Mouse (Mus musculus) lung, postnatal 0 days (tissue): ENCODE results near the gene Gm20388. TPM values are rescaled to one million over a fixed set of nuclear protein-coding genes. Genes with fewer than 3 reads are reported as not detected.

ENCODE experiments used
- ATAC-seq: fragments of 200-750 bp; cut with Nextera tagmentation; 2 replicates; pipeline ENCODE4 v1.8.0; 2017; ENCODE audit warnings: moderate library complexity
- DNase-seq: peaks from one replicate; pipeline ENCODE4 v3.0.0-alpha.2; 2016; ENCODE audit warnings: low spot score
- H3K27ac ChIP-seq: fragments of 300-500 bp; sonication (generic); 2 replicates; pipeline ENCODE4 v1.5.1; 2014; ENCODE audit warnings: antibody characterized with exemption, mild to moderate bottlenecking, low read length, mixed read lengths
- H3K27me3 ChIP-seq: fragments of 300-500 bp; sonication (generic); replicated peaks from 2 replicates; pipeline ENCODE4 v1.6.1; 2014; ENCODE audit warnings: low read length, mixed read lengths; ENCODE audit not compliant: insufficient read depth
- H3K36me3 ChIP-seq: fragments of 300-500 bp; sonication (generic); 2 replicates; pipeline ENCODE4 v1.6.1; 2014; ENCODE audit warnings: low read length, mixed read lengths; ENCODE audit not compliant: insufficient read depth
- H3K4me1 ChIP-seq: fragments of 300-500 bp; sonication (generic); 2 replicates; pipeline ENCODE4 v1.6.1; 2014; ENCODE audit warnings: antibody characterized with exemption, low read depth, low read length, mixed read lengths; ENCODE audit not compliant: insufficient read depth
- H3K4me2 ChIP-seq: fragments of 300-500 bp; sonication (generic); replicated peaks from 2 replicates; pipeline ENCODE4 v1.6.1; 2014; ENCODE audit warnings: low read depth, mild to moderate bottlenecking, low read length, moderate library complexity, mixed read lengths
- H3K4me3 ChIP-seq: fragments of 300-500 bp; sonication (generic); 2 replicates; pipeline ENCODE4 v1.5.1; 2014; ENCODE audit warnings: low read depth, low read length
- H3K9ac ChIP-seq: fragments of 300-500 bp; sonication (generic); replicated peaks from 2 replicates; pipeline ENCODE4 v1.6.1; 2014; ENCODE audit warnings: low read depth, mild to moderate bottlenecking
- H3K9me3 ChIP-seq: fragments of 300-500 bp; sonication (generic); 2 replicates; pipeline ENCODE4 v1.6.1; 2016; ENCODE audit warnings: low read length, mixed read lengths
- CTCF ChIP-seq: IDR thresholded peaks from 2 replicates; pipeline ENCODE4 v1.5.1; 2016; ENCODE audit warnings: antibody characterized with exemption, mild to moderate bottlenecking
- EP300 ChIP-seq: IDR thresholded peaks from 2 replicates; pipeline ENCODE4 v1.6.1; 2016; ENCODE audit warnings: antibody characterized with exemption, mild to moderate bottlenecking, control low read depth
- WGBS: fragments of 180-500 bp; shearing (Covaris S2); extraction: QIAGEN DNeasy Blood & Tissue Kit; methylation state at CpG from one replicate; pipeline ENCODE4 v1.1.7; 2014; 5-methylcytosine and 5-hydroxymethylcytosine counted together
- polyA plus RNA-seq: library from polyadenylated mRNA; unstranded; fragments of >200 nt; fragmentation: Nextera tagmentation; extraction: Ambion mirVana; gene quantifications from 2 replicates; pipeline ENCODE4 v1.2.1, GENCODE M21; 2015

Gene Gm20388
- polyA plus RNA-seq, 1 experiment from 2014 or later, result not detected

- TF ChIP-seq EP300 (no peak), CTCF (no peak)
- ATAC-seq (no peak), DNase-seq (no peak)
- no peaks in the 10 kb centered on the region for H3K9me3 ChIP-seq
- no peak overlapping the region for H3K4me2 ChIP-seq
- H3K27me3 ChIP-seq, result no peaks in the 10 kb centered on the region
- H3K36me3 ChIP-seq, result no peaks in the 10 kb centered on the region
- 72% methylated on average over 4 of the region's 4 CpGs for WGBS
- no peak overlapping the region for H3K27ac ChIP-seq
- H3K4me3 ChIP-seq, result no peak overlapping the region
- H3K4me1 ChIP-seq, result no peaks in the 10 kb centered on the region; the same call in 1 of the 2 replicates
- no peak overlapping the region for H3K9ac ChIP-seq
Measured at GRCm38 (mm10) chr8:124288215-124288864, 4377.7 kb downstream of the Gm20388 start.

- peaks cover 4% of the 10 kb centered on the region; the same call in 1 of the 2 replicates for H3K4me1 ChIP-seq
Measured at GRCm38 (mm10) chr8:124289481-124290050, 4378.9 kb downstream of the Gm20388 start.

GRCm38 (mm10) chr8:124290911-124291691 lies 4380.5 kb downstream of the Gm20388 start:
- H3K4me2 ChIP-seq, result no peak overlapping the region
- ATAC-seq (no peak), DNase-seq (no peak)
- H3K36me3 ChIP-seq, result no peaks in the 10 kb centered on the region
- no peak overlapping the region for H3K27ac ChIP-seq
- H3K27me3 ChIP-seq, result no peaks in the 10 kb centered on the region
- TF ChIP-seq CTCF, result peak; percentile 66
- no peak for TF ChIP-seq EP300
- no peak overlapping the region for H3K9ac ChIP-seq
- H3K4me3 ChIP-seq, result no peak overlapping the region
- WGBS, result 93% methylated on average over 9 of the region's 9 CpGs
- H3K9me3 ChIP-seq, result no peaks in the 10 kb centered on the region
- H3K4me1 ChIP-seq, result peaks cover 6% of the 10 kb centered on the region; the same call in 1 of the 2 replicates

More at GRCm38 (mm10) chr8:124289481-124290050, 4378.9 kb downstream of the Gm20388 start:
- DNase-seq, result no peak
- Histone ChIP-seq H3K4me3 (no peak overlapping the region), H3K27ac (no peak overlapping the region), H3K4me2 (no peak overlapping the region), H3K36me3 (no peaks in the 10 kb centered on the region), H3K9me3 (no peaks in the 10 kb centered on the region), H3K9ac (no peak overlapping the region), H3K27me3 (no peaks in the 10 kb centered on the region)
- 85% methylated on average over 5 of the region's 5 CpGs for WGBS
- no peak for TF ChIP-seq CTCF
- no peak for TF ChIP-seq EP300
- no peak for ATAC-seq

- Histone ChIP-seq H3K27ac (no peak overlapping the region), H3K4me1 (peaks cover 6% of the 10 kb centered on the region; the same call in 1 of the 2 replicates), H3K9me3 (no peaks in the 10 kb centered on the region), H3K4me3 (no peak overlapping the region), H3K9ac (no peak overlapping the region), H3K27me3 (no peaks in the 10 kb centered on the region), H3K4me2 (no peak overlapping the region), H3K36me3 (no peaks in the 10 kb centered on the region)
- 82% methylated on average over 5 of the region's 5 CpGs for WGBS
- TF ChIP-seq CTCF, result no peak
- no peak for TF ChIP-seq EP300
- no peak for ATAC-seq
- no peak for DNase-seq
Measured at GRCm38 (mm10) chr8:124291693-124292092, 4381.1 kb downstream of the Gm20388 start.

- 82% methylated on average over 9 of the region's 9 CpGs for WGBS
- ATAC-seq, result no peak
Measured at GRCm38 (mm10) chr8:124292965-124293364, 4382.3 kb downstream of the Gm20388 start.

GRCm38 (mm10) chr8:124294425-124294824 lies 4383.8 kb downstream of the Gm20388 start:
- WGBS, result 57% methylated on average over 6 of the region's 6 CpGs
- Histone ChIP-seq H3K4me2 (no peak overlapping the region), H3K27me3 (no peaks in the 10 kb centered on the region), H3K4me3 (no peak overlapping the region), H3K9me3 (no peaks in the 10 kb centered on the region), H3K36me3 (no peaks in the 10 kb centered on the region), H3K4me1 (peaks cover 6% of the 10 kb centered on the region; the same call in 1 of the 2 replicates), H3K27ac (no peak overlapping the region), H3K9ac (no peak overlapping the region)
- ATAC-seq (no peak; the same call in 1 of the 2 replicates), DNase-seq (no peak)
- TF ChIP-seq EP300 (no peak), CTCF (no peak)

More at GRCm38 (mm10) chr8:124292965-124293364, 4382.3 kb downstream of the Gm20388 start:
- Histone ChIP-seq H3K4me1 (peaks cover 6% of the 10 kb centered on the region; the same call in 1 of the 2 replicates), H3K9me3 (no peaks in the 10 kb centered on the region), H3K9ac (no peak overlapping the region), H3K4me2 (no peak overlapping the region), H3K27me3 (no peaks in the 10 kb centered on the region), H3K4me3 (no peak overlapping the region), H3K27ac (no peak overlapping the region), H3K36me3 (no peaks in the 10 kb centered on the region)
- TF ChIP-seq CTCF, result no peak
- TF ChIP-seq EP300, result no peak
- DNase-seq, result no peak
